Mouse (Mus musculus) heart, postnatal 0 days (tissue): ENCODE measurements around the gene Pank4. TPM values are rescaled to one million over a fixed set of nuclear protein-coding genes. Genes with fewer than 3 reads are reported as not detected.

Source experiments
- ATAC-seq: fragments of 200-750 bp; cut with Nextera tagmentation; 2 replicates; pipeline ENCODE4 v1.8.0; 2017; ENCODE audit warnings: low read depth, moderate number of reproducible peaks, moderate library complexity; ENCODE audit not compliant: insufficient read depth
- DNase-seq: peaks from one replicate; pipeline ENCODE4 v3.0.0-alpha.2; 2016; ENCODE audit warnings: low spot score
- H3K27ac ChIP-seq: fragments of 300-500 bp; sonication (generic); 2 replicates; pipeline ENCODE4 v1.5.1; 2014; ENCODE audit warnings: low read depth, mild to moderate bottlenecking
- H3K27me3 ChIP-seq: fragments of 300-500 bp; sonication (generic); 2 replicates; pipeline ENCODE4 v1.6.1; 2014; ENCODE audit warnings: low read length, mixed read lengths; ENCODE audit not compliant: control insufficient read depth, insufficient read depth
- H3K36me3 ChIP-seq: fragments of 300-500 bp; sonication (generic); replicated peaks from 2 replicates; pipeline ENCODE4 v1.6.1; 2014; ENCODE audit warnings: low read length, mixed read lengths; ENCODE audit not compliant: control insufficient read depth, insufficient read depth
- H3K4me1 ChIP-seq: fragments of 300-500 bp; sonication (generic); 2 replicates; pipeline ENCODE4 v1.6.1; 2014; ENCODE audit warnings: antibody characterized with exemption; ENCODE audit not compliant: control insufficient read depth, insufficient read depth
- H3K4me2 ChIP-seq: fragments of 300-500 bp; sonication (generic); 2 replicates; pipeline ENCODE4 v1.6.1; 2014; ENCODE audit warnings: low read depth, mild to moderate bottlenecking, low read length, moderate library complexity
- H3K4me3 ChIP-seq: fragments of 300-500 bp; sonication (generic); 2 replicates; pipeline ENCODE4 v1.5.1; 2014; ENCODE audit warnings: low read depth, low read length
- H3K9ac ChIP-seq: fragments of 300-500 bp; sonication (generic); replicated peaks from 2 replicates; pipeline ENCODE4 v1.6.1; 2014; ENCODE audit warnings: low read depth, low read length, mixed read lengths
- H3K9me3 ChIP-seq: fragments of 300-500 bp; sonication (generic); replicated peaks from 2 replicates; pipeline ENCODE4 v1.6.1; 2016; ENCODE audit warnings: low read length; ENCODE audit not compliant: control insufficient read depth
- CTCF ChIP-seq: IDR thresholded peaks from 2 replicates; pipeline ENCODE4 v1.5.1; 2016; ENCODE audit warnings: antibody characterized with exemption, control low read depth, low read depth
- EP300 ChIP-seq: IDR thresholded peaks from 2 replicates; pipeline ENCODE4 v1.6.1; 2016; ENCODE audit warnings: antibody characterized with exemption, low read depth
- WGBS: fragments of 180-500 bp; shearing (Covaris S2); extraction: QIAGEN DNeasy Blood & Tissue Kit; methylation state at CpG from one replicate; pipeline ENCODE4 v1.1.7; 2014; 5-methylcytosine and 5-hydroxymethylcytosine counted together
- polyA plus RNA-seq: library from polyadenylated mRNA; unstranded; fragments of >200 nt; fragmentation: Nextera tagmentation; extraction: Ambion mirVana; gene quantifications from 2 replicates; pipeline ENCODE4 v1.2.1, GENCODE M21; 2015
- total RNA-seq: library from RNA; depleted of rRNA; stranded (reverse); fragments of >200 nt; gene quantifications from 2 replicates; pipeline ENCODE4 v1.2.3, GENCODE M21; 2014; ENCODE audit warnings: low replicate concordance

Gene Pank4
- total and polyA plus RNA-seq, 2 experiments from 2014 or later: 27.4 to 62.0 TPM

DNA sequence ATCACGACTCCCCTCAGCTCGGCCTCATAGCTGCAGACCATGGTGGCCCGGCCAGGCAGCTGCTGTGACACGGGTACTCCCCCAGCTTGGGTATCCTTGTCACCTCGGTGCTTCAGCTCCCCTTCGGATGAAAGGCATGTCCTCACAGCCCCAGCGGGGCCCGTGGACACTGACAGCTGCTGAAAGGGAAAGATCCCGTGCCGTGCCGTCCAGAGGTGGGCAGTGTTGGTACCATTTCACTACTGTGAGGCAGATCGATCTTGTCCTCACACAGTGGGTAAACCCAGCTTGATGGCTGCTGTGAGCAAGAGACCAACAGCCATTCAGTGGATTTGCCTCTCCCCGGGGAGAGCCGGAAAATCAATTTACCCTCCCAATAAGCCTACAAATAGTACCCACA, 50.3 kb downstream of the Pank4 start:
- H3K27ac ChIP-seq: no peak overlapping the region
- ATAC-seq (no peak), DNase-seq (no peak)
- H3K4me3 ChIP-seq: no peak overlapping the region
- peaks cover 14% of the 10 kb centered on the region for H3K27me3 ChIP-seq
- WGBS: 61% methylated on average over 14 of the region's 14 CpGs
- H3K4me1 ChIP-seq: no peaks in the 10 kb centered on the region
- TF ChIP-seq CTCF (no peak), EP300 (no peak)
- no peak overlapping the region for H3K4me2 ChIP-seq
- no peaks in the 10 kb centered on the region for H3K9me3 ChIP-seq
- H3K36me3 ChIP-seq: no peaks in the 10 kb centered on the region
- H3K9ac ChIP-seq: no peak overlapping the region

DNA sequence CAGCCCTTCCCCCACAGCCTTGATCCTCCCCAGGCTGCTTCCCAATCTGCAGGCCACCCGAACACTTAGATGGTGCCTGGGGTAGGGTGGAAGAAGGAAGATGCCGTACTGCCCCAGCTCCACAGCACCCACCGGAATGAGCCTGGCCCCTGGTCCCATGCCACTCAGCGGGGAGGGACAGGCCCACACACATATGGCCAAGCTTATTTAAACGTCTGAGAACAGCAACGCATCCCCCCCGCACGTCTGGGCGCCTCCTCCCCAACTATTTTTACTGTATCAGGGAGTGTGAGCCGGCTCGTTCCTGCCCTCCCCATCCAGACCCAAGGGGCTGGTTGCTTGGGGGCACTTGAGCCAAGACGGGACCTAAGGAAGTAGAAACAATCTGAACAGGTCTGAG, 50.9 kb downstream of the Pank4 start:
- TF ChIP-seq CTCF (no peak), EP300 (no peak)
- Histone ChIP-seq H3K4me2 (no peak overlapping the region), H3K4me1 (no peaks in the 10 kb centered on the region), H3K9me3 (no peaks in the 10 kb centered on the region), H3K27me3 (peaks cover 16% of the 10 kb centered on the region), H3K36me3 (no peaks in the 10 kb centered on the region), H3K9ac (no peak overlapping the region), H3K27ac (no peak overlapping the region), H3K4me3 (no peak overlapping the region)
- 64% methylated on average over 12 of the region's 12 CpGs for WGBS
- ATAC-seq: no peak
- DNase-seq: no peak

DNA sequence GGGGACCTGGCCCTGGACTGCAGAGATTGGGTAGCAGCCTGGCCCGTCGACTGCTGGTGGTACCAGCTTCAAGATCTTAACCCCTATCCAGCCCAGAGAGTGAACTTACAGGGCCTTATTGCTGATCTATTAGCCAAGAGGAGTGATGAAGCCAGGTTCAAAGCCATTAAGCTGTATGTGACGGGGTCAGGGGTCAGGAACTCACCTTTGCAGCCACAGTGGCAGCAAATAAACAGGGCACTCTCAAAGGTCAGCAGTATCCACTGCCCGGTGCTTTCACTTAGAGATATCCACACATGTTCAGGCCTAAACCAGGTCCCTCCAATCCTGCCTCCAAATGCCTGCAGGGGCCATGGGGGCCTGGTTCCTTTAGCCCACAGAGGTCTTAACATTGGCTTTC, 51.6 kb downstream of the Pank4 start:
- no peak overlapping the region for H3K4me3 ChIP-seq
- H3K27me3 ChIP-seq: peaks cover 16% of the 10 kb centered on the region
- no peaks in the 10 kb centered on the region for H3K4me1 ChIP-seq
- no peaks in the 10 kb centered on the region for H3K9me3 ChIP-seq
- ATAC-seq (no peak), DNase-seq (no peak)
- no peaks in the 10 kb centered on the region for H3K36me3 ChIP-seq
- TF ChIP-seq CTCF (no peak), EP300 (no peak)
- H3K27ac ChIP-seq: no peak overlapping the region
- no peak overlapping the region for H3K4me2 ChIP-seq
- WGBS: 68% methylated on average over 4 of the region's 4 CpGs
- no peak overlapping the region for H3K9ac ChIP-seq

DNA sequence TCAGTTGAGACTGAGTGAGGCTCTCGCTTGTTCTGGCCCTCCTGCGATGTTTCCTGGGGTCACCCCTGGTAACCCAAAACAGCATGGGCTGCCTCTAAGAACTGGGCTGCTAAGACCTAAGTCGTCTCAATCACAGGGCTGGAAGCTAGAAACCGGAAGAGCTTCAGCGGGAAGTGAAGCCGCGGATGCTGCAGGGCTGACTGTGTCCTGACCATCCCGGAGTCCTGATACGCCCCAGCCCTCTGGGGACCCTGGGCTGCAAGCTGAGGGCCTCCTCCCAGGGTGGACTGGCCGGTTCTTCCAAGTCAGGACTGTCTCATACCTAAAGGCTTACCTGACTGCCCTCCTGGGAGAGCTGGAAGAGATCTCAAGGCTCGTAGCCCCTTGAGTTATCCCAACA, 52.9 kb downstream of the Pank4 start:
- TF ChIP-seq CTCF: no peak
- TF ChIP-seq EP300: no peak
- no peaks in the 10 kb centered on the region for H3K36me3 ChIP-seq
- no peak overlapping the region for H3K4me3 ChIP-seq
- ATAC-seq (no peak), DNase-seq (no peak)
- H3K4me1 ChIP-seq: no peaks in the 10 kb centered on the region
- no peak overlapping the region for H3K27ac ChIP-seq
- 57% methylated on average over 11 of the region's 11 CpGs for WGBS
- H3K9me3 ChIP-seq: no peaks in the 10 kb centered on the region
- peaks cover 17% of the 10 kb centered on the region for H3K27me3 ChIP-seq
- no peak overlapping the region for H3K4me2 ChIP-seq
- no peak overlapping the region for H3K9ac ChIP-seq

DNA sequence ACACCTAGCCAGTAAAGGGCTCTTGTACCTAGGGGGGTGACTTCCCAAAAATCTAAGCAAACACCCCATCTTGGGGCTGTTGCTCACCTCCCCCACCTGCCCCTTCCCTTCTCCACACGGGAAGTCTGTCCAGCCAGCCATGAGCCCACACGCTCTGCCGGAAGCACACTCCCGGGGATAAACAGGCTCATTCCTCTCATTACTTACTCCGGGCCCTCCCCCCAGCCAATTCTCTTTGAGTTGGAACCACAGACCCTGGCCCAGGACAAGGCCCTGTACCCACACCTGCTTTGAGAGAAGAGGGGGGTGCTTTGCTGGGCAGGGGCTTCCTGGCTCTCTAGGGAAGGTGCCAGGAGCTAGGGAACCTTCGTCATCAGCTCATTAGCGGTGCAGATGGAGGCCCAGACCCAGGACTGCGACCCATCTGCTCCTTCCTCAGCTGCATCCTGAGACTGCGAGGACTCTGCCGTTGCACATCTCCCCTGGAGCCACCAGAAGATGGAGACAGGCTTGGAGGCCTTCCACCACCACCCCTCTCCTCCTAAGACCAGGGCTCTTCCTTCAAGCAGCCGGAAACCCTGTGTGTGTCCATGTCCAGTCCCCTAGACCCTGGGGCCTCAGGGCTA, 53.4 kb downstream of the Pank4 start:
- no peak for ATAC-seq
- H3K27me3 ChIP-seq: peaks cover 19% of the 10 kb centered on the region
- H3K4me2 ChIP-seq: no peak overlapping the region
- no peaks in the 10 kb centered on the region for H3K36me3 ChIP-seq
- no peak for DNase-seq
- H3K4me1 ChIP-seq: no peaks in the 10 kb centered on the region
- H3K9me3 ChIP-seq: no peaks in the 10 kb centered on the region
- 52% methylated on average over 11 of the region's 11 CpGs for WGBS
- TF ChIP-seq CTCF (no peak), EP300 (no peak)
- no peak overlapping the region for H3K27ac ChIP-seq
- no peak overlapping the region for H3K9ac ChIP-seq
- no peak overlapping the region for H3K4me3 ChIP-seq

- TF ChIP-seq CTCF: no peak
- TF ChIP-seq EP300: no peak
- H3K27ac ChIP-seq: no peak overlapping the region
- H3K36me3 ChIP-seq: no peaks in the 10 kb centered on the region
- no peak overlapping the region for H3K9ac ChIP-seq
- DNase-seq (no peak), ATAC-seq (no peak)
- no peak overlapping the region for H3K4me2 ChIP-seq
- WGBS: 62% methylated on average over 8 of the region's 8 CpGs
- H3K9me3 ChIP-seq: no peaks in the 10 kb centered on the region
- H3K4me1 ChIP-seq: no peaks in the 10 kb centered on the region
- peaks cover 19% of the 10 kb centered on the region for H3K27me3 ChIP-seq
- H3K4me3 ChIP-seq: no peak overlapping the region
Measured at GRCm38 (mm10) chr4:155018066-155018465, 54.1 kb downstream of the Pank4 start.
